Mouse (Mus musculus): ENCODE data around the gene Olfr1341. TPM values are rescaled to one million over a fixed set of nuclear protein-coding genes. Genes with fewer than 3 reads are reported as not detected.

Gene Olfr1341
- polyA plus RNA-seq (2021; fragmentation: Nextera tagmentation), result not detected in 2 replicates
- long read RNA-seq, experiment 1, result 0 reads
- long read RNA-seq, experiment 2, result 0 reads

GRCm38 (mm10) chr4:118703223-118703622, at the start of gene Olfr1341:
Gene Olfr1341, plus strand, starts transcription at chr4:118703523.

GRCm38 (mm10) chr4:118658652-118659051, 44.7 kb upstream of the Olfr1341 start, which contains the start of gene Olfr62:
Gene Olfr62, plus strand, starts transcription at chr4:118658952.

GRCm38 (mm10) chr4:118692412-118692973, 10.8 kb upstream of the Olfr1341 start, which contains the start of gene Olfr1342:
Gene Olfr1342, minus strand, starts transcription at chr4:118692756.

GRCm38 (mm10) chr4:118719838-118720237, 16.5 kb downstream of the Olfr1341 start, which contains the start of gene Olfr1340:
Gene Olfr1340, plus strand, starts transcription at chr4:118720138.

GRCm38 (mm10) chr4:118731875-118732274, 28.6 kb downstream of the Olfr1341 start, which contains the start of gene Olfr1339:
Gene Olfr1339, plus strand, starts transcription at chr4:118732175.

GRCm38 (mm10) chr4:118758637-118759036, 55.3 kb downstream of the Olfr1341 start, which contains the start of gene Olfr1338:
Gene Olfr1338, minus strand, starts transcription at chr4:118758737.

Other genes with a start within 250 kb of the Olfr1341 start
- gene Mpl, start 246.0 kb upstream of the Olfr1341 start, polyA plus RNA-seq (2021; fragmentation: Nextera tagmentation), result 0.09 and 0.13 TPM in 2 replicates
- gene Tie1, start 213.5 kb upstream of the Olfr1341 start, polyA plus RNA-seq (2021; fragmentation: Nextera tagmentation), result 2.3 and 3.5 TPM in 2 replicates
- not detected in 2 replicates for gene 2610528J11Rik, start 176.5 kb upstream of the Olfr1341 start, polyA plus RNA-seq (2021; fragmentation: Nextera tagmentation)
- 11.1 and 13.1 TPM in 2 replicates for gene Tmem125, start 159.5 kb upstream of the Olfr1341 start, polyA plus RNA-seq (2021; fragmentation: Nextera tagmentation)
- gene Cfap57, start 82.7 kb upstream of the Olfr1341 start, polyA plus RNA-seq (2021; fragmentation: Nextera tagmentation), result 0.70 and 1.3 TPM in 2 replicates
- gene Ebna1bp2, start 82.7 kb upstream of the Olfr1341 start, polyA plus RNA-seq (2021; fragmentation: Nextera tagmentation), result 45.6 and 51.6 TPM in 2 replicates
- gene Olfr62, start 44.6 kb upstream of the Olfr1341 start, polyA plus RNA-seq (2021; fragmentation: Nextera tagmentation), result not detected in 2 replicates
- not detected in 2 replicates for gene Olfr1342, start 10.8 kb upstream of the Olfr1341 start, polyA plus RNA-seq (2021; fragmentation: Nextera tagmentation)
- not detected in 2 replicates for gene Olfr1340, start 16.6 kb downstream of the Olfr1341 start, polyA plus RNA-seq (2021; fragmentation: Nextera tagmentation)
- gene Olfr1339, start 28.7 kb downstream of the Olfr1341 start, polyA plus RNA-seq (2021; fragmentation: Nextera tagmentation), result not detected in 2 replicates
- gene Olfr1338, start 55.2 kb downstream of the Olfr1341 start, polyA plus RNA-seq (2021; fragmentation: Nextera tagmentation), result not detected in 2 replicates
- not detected in 2 replicates for gene Olfr1337, start 79.1 kb downstream of the Olfr1341 start, polyA plus RNA-seq (2021; fragmentation: Nextera tagmentation)
- not detected in 2 replicates for gene Olfr1335, start 106.4 kb downstream of the Olfr1341 start, polyA plus RNA-seq (2021; fragmentation: Nextera tagmentation)
- not detected in 2 replicates for gene Olfr1333, start 132.8 kb downstream of the Olfr1341 start, polyA plus RNA-seq (2021; fragmentation: Nextera tagmentation)
- gene Olfr1331, start 161.1 kb downstream of the Olfr1341 start, polyA plus RNA-seq (2021; fragmentation: Nextera tagmentation), result not detected in 2 replicates
- gene Olfr1330, start 185.1 kb downstream of the Olfr1341 start, polyA plus RNA-seq (2021; fragmentation: Nextera tagmentation), result not detected in 2 replicates
- gene Olfr1329, start 213.9 kb downstream of the Olfr1341 start, polyA plus RNA-seq (2021; fragmentation: Nextera tagmentation), result not detected in 2 replicates
- gene Olfr1328, start 235.1 kb downstream of the Olfr1341 start, polyA plus RNA-seq (2021; fragmentation: Nextera tagmentation), result not detected in 2 replicates